Mouse (Mus musculus): ENCODE measurements around the gene Dtymk. TPM values are rescaled to one million over a fixed set of nuclear protein-coding genes. Genes with fewer than 3 reads are reported as not detected.
"Not testable (repeated sequence)": the region's sequence is repeated elsewhere in the genome, so short reads cannot be mapped to it uniquely, and the experiment has no call there.

Gene Dtymk
- polyA plus RNA-seq (2016; fragmentation: Nextera tagmentation; extraction: Ambion mirVana), result 241 and 246 TPM in 2 replicates

DNA sequence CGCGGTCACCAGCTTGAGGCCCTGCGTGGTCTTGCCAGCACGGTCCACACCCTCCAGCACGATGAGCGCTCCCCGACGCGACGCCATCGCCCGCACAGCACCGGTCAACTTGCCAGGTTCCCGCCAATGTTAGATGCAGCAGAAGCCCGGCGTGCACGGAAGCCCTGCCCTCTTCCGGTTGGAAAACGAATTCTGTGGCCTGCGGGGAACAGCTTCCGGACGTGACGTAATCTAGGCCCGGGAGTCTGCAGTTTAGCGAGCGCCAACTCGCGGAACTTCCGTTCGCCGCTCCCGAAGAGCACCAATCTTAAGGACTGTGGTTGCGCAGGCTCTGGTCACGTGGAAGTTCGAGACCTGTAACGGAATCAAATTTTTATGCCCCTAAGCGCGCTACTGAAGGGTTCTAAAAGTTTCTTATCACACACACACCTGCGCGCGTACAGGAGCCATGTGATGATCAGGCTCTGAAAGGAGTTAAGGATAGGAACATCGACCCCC lies at the start of gene Dtymk:
Gene Dtymk (minus strand): TSS at position 194 of the 498 bp plus-strand sequence.
- peak within 1 kb of the TSS; percentile 83 for H3K9ac ChIP-seq
- H3K4me1 ChIP-seq, result peaks cover 39% of the 10 kb centered on the region
- peak within 1 kb of the TSS; percentile 75 for H3K4me3 ChIP-seq (replicated peaks)
- peak; percentile 66 for ATAC-seq (ENCODE audit: low FRiP score)
- no peaks in the 10 kb centered on the region for H3K27me3 ChIP-seq
- H3K27ac ChIP-seq, result peak within 1 kb of the TSS; percentile 82
- H3K9me3 ChIP-seq, result no peaks in the 10 kb centered on the region
- under 1% methylated on average over 42 of the region's 42 CpGs for WGBS
- peaks cover 39% of the 10 kb centered on the region for H3K36me3 ChIP-seq (replicated peaks)
- H3K4me2 ChIP-seq, result peak within 1 kb of the TSS; percentile 72

DNA sequence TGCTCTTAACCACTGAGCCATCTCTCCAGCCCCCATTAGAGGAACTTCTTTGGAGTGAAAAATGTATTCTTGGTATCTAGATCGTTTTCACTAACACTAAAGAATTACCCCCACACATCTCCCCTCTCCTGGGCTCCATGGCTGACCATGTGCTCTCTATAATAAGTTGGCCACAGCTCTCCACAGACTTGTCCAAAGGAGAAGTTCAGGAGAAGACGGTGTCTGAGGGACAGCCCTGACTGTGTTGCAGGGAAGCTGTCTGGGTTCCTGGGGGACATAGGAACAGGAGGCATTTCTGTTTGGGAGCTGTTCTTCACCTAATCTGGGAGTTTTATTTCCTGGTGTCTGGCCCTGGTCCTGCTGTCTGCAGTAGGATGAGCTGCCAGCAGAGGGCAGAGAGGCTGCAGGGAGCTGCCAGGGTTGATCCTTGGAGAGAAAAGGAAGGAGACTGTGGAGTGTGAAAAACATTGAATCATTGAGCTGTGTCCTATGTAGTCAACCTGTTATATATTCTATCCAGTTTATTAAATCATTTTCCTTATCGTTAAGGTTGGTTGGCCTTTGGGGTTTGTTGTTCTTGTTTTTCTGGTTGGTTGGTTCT lies 44.1 kb upstream of the Dtymk start:
- H3K9ac ChIP-seq; H3K36me3 ChIP-seq (replicated peaks); H3K9me3 ChIP-seq; H3K4me2 ChIP-seq; H3K27ac ChIP-seq; H3K27me3 ChIP-seq; H3K4me3 ChIP-seq (replicated peaks); H3K4me1 ChIP-seq: not testable (repeated sequence)
- WGBS, result 72% methylated on average over 2 of the region's 3 CpGs
- peak; percentile 30; the same call in 1 of the 2 replicates for ATAC-seq (ENCODE audit: low FRiP score)

DNA sequence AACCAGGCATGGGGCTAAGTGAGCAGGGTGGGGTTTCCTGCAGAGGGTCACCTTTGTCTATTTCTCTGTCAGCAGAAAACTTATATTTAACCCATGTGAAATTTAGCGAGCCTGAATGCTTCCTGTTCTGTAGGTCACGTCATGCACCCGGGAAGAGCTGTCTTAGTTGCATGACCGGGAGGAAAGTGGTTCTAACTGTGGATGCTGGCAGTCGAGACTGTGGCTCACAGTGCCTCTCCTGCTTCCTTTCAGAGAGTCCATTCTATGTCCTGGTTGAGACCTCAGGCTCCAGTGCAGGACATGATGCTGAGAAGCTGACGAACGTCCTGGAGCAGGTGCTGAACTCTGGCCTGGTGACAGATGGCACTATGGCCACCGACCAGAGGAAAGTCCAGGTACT lies 36.8 kb upstream of the Dtymk start:
- ATAC-seq (ENCODE audit: low FRiP score); H3K4me2 ChIP-seq; H3K4me1 ChIP-seq; H3K4me3 ChIP-seq (replicated peaks); H3K9ac ChIP-seq; H3K9me3 ChIP-seq; H3K36me3 ChIP-seq (replicated peaks); H3K27me3 ChIP-seq; H3K27ac ChIP-seq: not testable (repeated sequence)
- WGBS, result 96% methylated on average over 8 of the region's 8 CpGs

DNA sequence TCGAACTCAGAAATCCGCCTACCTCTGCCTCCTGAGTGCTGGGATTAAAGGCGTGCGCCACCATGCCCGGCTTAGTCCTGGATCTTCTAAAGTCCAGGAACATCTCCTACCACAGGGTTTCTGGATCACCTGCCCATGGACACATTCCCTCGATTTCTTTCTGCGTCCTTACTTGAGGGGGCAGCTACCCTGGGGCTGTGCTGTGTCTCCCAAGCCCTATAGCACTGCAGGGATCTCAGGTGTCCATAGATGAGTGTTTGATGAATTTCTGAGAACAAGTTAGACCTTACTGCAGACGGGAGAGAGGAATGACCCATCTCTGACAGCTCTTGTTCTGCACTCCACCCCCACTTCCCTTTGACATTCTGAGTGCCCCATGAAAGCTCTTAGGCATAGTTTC lies 35.6 kb upstream of the Dtymk start:
- ATAC-seq (ENCODE audit: low FRiP score), result no peak
- Histone ChIP-seq H3K4me3 (replicated peaks) (no peak overlapping the region), H3K9me3 (no peaks in the 10 kb centered on the region), H3K27ac (no peak overlapping the region), H3K4me1 (no peaks in the 10 kb centered on the region), H3K36me3 (replicated peaks) (peaks cover 7% of the 10 kb centered on the region), H3K9ac (no peak overlapping the region), H3K4me2 (no peak overlapping the region), H3K27me3 (no peaks in the 10 kb centered on the region)
- WGBS, result 97% methylated on average over 8 of the region's 8 CpGs

DNA sequence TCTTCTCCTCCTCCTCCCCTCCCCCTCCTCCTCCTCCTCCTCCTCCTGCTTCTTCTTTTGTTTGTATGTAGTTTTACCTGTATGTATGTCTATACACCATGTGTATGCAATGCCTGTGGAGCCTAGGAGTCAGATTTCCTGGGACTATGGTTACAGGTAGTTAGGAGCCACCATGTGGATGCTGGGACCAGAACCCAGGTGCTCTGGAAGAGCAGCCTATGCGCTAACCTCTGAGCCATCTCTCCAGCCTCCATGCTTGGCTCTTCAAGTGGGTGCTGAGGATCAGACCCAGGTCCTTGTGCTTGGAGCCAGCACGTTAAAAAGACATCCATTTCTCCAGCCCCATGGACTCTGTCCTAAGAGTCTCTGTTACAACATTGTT lies 34.8 kb upstream of the Dtymk start:
- no peak overlapping the region for H3K4me2 ChIP-seq
- no peak overlapping the region for H3K9ac ChIP-seq
- H3K27me3 ChIP-seq, result no peaks in the 10 kb centered on the region
- no peak overlapping the region for H3K4me3 ChIP-seq (replicated peaks)
- H3K27ac ChIP-seq, result no peak overlapping the region
- 93% methylated on average over 2 of the region's 2 CpGs for WGBS
- peaks cover 7% of the 10 kb centered on the region for H3K36me3 ChIP-seq (replicated peaks)
- no peak for ATAC-seq (ENCODE audit: low FRiP score)
- no peaks in the 10 kb centered on the region for H3K9me3 ChIP-seq
- no peaks in the 10 kb centered on the region for H3K4me1 ChIP-seq

DNA sequence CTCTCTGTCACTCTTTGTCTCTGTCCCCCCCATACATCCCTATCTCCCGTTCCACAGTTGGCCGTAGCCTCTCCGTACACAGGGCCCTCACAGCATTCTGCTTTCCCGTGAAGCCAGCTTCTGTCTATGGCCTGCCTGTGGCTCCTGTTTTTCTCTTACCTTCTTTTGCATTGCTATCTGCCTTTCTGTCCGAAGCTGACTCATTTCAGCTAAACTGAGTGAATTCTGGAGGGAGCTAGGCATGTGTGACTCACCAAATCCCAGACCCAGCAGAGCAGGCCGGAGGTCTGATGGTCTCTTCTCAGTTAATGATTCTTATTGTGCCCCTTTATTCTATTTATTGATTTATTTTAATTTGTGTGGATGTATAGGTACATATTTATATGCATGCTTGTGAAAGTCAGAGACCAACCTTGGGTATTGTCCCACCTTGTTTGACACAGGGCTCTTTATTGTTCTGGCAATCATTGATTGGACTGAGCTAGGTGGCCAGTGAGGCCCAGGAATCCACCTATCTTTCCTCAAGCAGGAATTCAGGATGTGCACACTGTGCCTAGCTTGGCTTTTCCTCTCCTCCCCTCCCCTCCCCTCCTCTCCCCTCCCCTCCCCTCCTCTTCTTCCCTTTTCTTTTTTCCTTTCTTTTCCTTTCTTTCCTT lies 34.3 kb upstream of the Dtymk start:
- H3K4me1 ChIP-seq, result no peaks in the 10 kb centered on the region
- no peaks in the 10 kb centered on the region for H3K27me3 ChIP-seq
- ATAC-seq (ENCODE audit: low FRiP score), result no peak
- WGBS, result 93% methylated on average over 6 of the region's 6 CpGs
- no peak overlapping the region for H3K4me2 ChIP-seq
- peaks cover 7% of the 10 kb centered on the region for H3K36me3 ChIP-seq (replicated peaks)
- no peak overlapping the region for H3K27ac ChIP-seq
- no peak overlapping the region for H3K9ac ChIP-seq
- H3K9me3 ChIP-seq, result no peaks in the 10 kb centered on the region
- H3K4me3 ChIP-seq (replicated peaks), result no peak overlapping the region

DNA sequence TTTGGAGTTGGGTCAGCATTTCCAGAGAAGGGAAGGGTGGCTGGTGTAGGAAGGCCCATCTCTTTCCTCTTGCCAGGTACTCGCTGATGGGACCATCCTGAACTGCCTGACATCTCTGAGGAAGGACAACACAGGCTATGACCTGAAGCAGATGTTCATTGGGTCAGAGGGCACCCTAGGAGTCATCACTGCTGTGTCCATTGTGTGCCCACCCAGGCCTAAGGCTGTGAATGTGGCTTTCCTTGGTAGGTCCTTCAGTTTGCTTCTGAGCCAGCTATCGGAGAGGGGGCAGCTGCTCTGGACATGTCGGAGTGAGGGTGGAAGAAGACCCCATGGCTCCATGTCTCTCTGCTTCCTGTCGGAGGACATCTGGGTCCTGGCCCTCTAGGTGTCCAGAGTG lies 33.5 kb upstream of the Dtymk start:
- ATAC-seq (ENCODE audit: low FRiP score), result no peak
- Histone ChIP-seq H3K9me3 (no peaks in the 10 kb centered on the region), H3K4me1 (no peaks in the 10 kb centered on the region), H3K27me3 (no peaks in the 10 kb centered on the region), H3K27ac (no peak overlapping the region), H3K4me3 (replicated peaks) (no peak overlapping the region), H3K9ac (no peak overlapping the region), H3K4me2 (no peak overlapping the region), H3K36me3 (replicated peaks) (peaks cover 7% of the 10 kb centered on the region)
- 94% methylated on average over 4 of the region's 4 CpGs for WGBS

DNA sequence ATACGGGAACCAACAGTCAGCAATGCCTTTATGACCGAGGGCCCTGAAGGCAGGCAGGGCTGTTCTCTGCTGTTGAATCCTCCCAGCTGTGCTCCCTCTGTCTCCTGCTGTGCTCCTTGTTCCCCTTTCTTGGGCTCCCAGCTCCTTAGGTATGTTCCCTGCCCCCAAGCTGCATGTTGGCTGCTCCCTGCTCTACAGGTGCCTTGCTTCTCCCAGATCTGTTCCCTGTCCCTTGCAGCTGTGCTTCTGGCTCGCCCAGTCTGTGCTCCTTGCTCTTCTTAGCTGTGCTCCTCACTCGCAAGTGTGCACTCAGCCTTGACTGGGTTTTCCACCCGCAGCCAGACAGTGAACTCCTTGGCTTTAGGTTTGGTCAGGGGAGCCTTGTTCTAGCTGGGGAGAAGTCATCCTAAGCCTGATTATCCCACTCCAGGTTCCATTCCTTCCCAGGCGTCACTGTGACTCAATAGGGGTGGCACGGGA lies 33.0 kb upstream of the Dtymk start:
- Histone ChIP-seq H3K4me3 (replicated peaks) (no peak overlapping the region), H3K4me1 (no peaks in the 10 kb centered on the region), H3K9ac (no peak overlapping the region), H3K27ac (no peak overlapping the region), H3K9me3 (no peaks in the 10 kb centered on the region), H3K4me2 (no peak overlapping the region), H3K36me3 (replicated peaks) (peaks cover 7% of the 10 kb centered on the region), H3K27me3 (no peaks in the 10 kb centered on the region)
- WGBS, result 79% methylated on average over 7 of the region's 7 CpGs
- ATAC-seq (ENCODE audit: low FRiP score), result no peak

DNA sequence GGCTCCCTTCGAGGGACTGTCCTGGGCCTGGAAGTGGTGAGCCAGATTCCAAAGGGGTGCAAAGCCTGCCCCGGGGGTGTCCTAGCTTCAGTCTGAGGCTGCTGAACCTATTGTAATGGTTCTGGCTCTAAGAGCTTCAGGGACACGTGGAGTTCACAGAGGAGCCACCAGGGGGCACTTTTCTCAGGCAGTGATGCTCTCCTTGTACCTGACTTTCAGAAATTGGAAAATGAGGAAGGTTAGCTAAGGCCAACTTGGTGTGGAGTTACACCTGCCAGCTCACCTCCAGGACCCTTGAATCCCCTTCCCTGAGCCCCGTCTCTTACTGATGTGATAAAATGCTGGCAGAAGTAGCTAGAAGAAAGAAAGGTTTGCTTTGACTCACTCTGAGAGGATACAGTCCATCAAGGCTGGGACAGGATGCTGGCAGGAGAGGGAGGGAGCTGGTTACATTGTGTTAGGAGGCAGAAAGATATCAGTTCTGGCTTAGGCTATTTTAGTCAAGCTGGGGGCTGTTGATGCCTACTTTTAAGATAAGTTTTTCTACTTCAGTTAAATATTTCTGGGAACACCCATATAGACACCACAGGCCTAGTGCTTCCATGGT lies 31.1 kb upstream of the Dtymk start:
- H3K4me3 ChIP-seq (replicated peaks); H3K9me3 ChIP-seq; H3K4me1 ChIP-seq; H3K27ac ChIP-seq; H3K9ac ChIP-seq; H3K27me3 ChIP-seq; H3K36me3 ChIP-seq (replicated peaks); H3K4me2 ChIP-seq: not testable (repeated sequence)
- 54% methylated on average over 3 of the region's 4 CpGs for WGBS
- ATAC-seq (ENCODE audit: low FRiP score), result 0 out of 2 replicates have a peak, but pooled peaks have one; percentile 11

DNA sequence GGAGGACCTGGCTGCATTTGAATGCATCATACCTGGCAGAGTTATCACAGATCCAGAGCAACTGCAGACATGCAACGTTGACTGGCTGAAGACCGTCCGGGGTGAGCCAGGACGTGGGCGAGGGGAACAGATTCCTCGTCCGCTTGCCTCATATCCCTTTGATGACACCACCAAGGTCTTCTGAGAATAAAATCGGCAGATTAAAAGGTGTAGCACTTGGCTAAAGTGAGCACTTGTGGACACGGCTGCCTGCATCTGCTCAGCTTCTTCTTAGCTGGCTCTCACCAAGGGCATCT lies 24.8 kb upstream of the Dtymk start:
- Histone ChIP-seq H3K9ac (0 out of 2 replicates have a peak overlapping the region, but pooled peaks have one; percentile 56), H3K9me3 (no peaks in the 10 kb centered on the region), H3K27me3 (no peaks in the 10 kb centered on the region), H3K27ac (no peak overlapping the region), H3K36me3 (replicated peaks) (0 out of 2 replicates have a peak, but pooled peaks cover 3% of the 10 kb centered on the region), H3K4me1 (peaks cover 15% of the 10 kb centered on the region; the same call in 1 of the 2 replicates), H3K4me2 (peak overlapping the region; percentile 60; the same call in 1 of the 2 replicates), H3K4me3 (replicated peaks) (no peak overlapping the region)
- 94% methylated on average over 9 of the region's 9 CpGs for WGBS
- ATAC-seq (ENCODE audit: low FRiP score), result no peak

DNA sequence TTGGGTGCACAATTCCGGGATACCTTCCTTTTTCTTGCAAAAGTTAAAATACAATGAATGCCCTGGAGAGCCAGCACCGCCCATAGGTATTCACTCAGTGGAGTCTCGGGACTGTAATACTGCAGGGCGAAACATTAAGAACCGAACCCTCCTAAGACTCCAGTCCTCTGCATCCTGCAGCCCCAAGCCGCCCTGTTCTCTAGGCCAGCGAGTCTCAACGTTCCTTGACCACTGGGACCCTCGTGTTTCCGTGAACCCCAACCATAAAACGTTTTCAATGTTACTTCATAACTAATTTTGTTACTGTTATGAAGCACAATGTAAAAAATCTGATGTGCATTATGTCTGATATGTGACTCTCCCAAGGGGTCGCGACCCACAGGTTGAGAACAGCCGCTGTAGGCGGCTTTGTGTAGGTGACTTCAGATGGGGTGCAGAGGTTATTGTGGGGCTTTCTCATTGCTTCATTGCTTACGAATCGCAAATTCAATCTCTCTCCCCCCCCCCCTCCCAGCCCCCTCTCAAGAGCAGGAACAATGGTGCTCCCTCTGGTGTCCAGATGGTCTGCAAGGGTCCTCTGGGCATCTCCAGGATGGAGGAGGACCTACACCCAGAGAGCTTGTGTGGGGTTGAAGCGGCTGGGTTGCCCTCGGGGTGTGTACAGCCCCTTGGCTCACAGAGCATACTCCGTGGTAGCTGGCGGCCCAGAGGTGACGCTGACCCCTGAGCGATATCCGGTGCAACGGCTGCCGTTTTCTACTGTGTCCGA lies 24.2 kb upstream of the Dtymk start:
- H3K4me2 ChIP-seq, result peak overlapping the region; percentile 60
- H3K4me1 ChIP-seq, result peaks cover 15% of the 10 kb centered on the region; the same call in 1 of the 2 replicates
- H3K9me3 ChIP-seq, result no peaks in the 10 kb centered on the region
- peak overlapping the region; percentile 58 for H3K4me3 ChIP-seq (replicated peaks)
- 45% methylated on average over 27 of the region's 27 CpGs for WGBS
- peak; percentile 36; the same call in 1 of the 2 replicates for ATAC-seq (ENCODE audit: low FRiP score)
- peak overlapping the region; percentile 91 for H3K27ac ChIP-seq
- peaks cover 8% of the 10 kb centered on the region for H3K36me3 ChIP-seq (replicated peaks)
- no peaks in the 10 kb centered on the region for H3K27me3 ChIP-seq
- peak overlapping the region; percentile 56 for H3K9ac ChIP-seq

DNA sequence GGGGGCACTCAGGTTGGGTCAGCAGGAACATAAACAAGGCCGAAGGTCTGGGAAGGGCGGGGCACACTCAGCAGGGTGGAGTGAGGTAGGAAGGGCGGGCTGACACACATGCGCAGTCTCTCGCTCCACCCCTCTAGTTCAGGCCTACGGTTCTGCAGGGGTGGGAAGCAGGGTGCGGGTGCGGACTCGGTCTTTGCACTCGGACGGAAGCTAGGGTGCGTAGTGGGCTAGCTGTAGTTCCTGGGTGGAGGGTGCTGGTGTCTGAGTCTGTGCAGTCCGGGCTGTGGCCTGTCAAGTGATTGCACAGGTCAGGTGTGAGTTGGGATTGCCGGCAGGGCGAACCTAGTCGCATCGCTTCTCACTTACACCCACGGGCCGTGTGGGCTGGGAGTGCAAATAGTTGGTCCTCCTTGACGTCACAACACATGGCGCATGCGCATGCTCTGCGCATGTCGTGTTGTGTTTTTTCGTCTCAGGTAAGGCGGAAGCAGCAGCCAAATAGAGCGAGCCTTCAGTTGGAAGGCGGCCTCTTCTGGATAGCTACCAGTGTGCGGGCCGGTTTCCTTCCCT lies 23.5 kb upstream of the Dtymk start:
- ATAC-seq (ENCODE audit: low FRiP score), result peak; percentile 95
- Histone ChIP-seq H3K4me1 (peaks cover 15% of the 10 kb centered on the region; the same call in 1 of the 2 replicates), H3K9me3 (no peaks in the 10 kb centered on the region), H3K9ac (peak overlapping the region; percentile 56), H3K4me3 (replicated peaks) (peak overlapping the region; percentile 58), H3K27me3 (no peaks in the 10 kb centered on the region), H3K36me3 (replicated peaks) (peaks cover 15% of the 10 kb centered on the region), H3K4me2 (peak overlapping the region; percentile 60), H3K27ac (peak overlapping the region; percentile 91)
- 1% methylated on average over 30 of the region's 30 CpGs for WGBS
